Mouse (Mus musculus): ENCODE measurements around the gene Inca1.

- TF ChIP-seq CTCF (IDR thresholded peaks at IDR 0.05; ENCODE audit: borderline replicate concordance, insufficient read depth, low read length) (peak; percentile 38; the same call in 1 of the 2 replicates), POLR2A (IDR thresholded peaks at IDR 0.05; ENCODE audit: low read depth, low read length) (peak; percentile 88)
Measured at GRCm38 (mm10) chr11:70687601-70688199, 12.3 kb downstream of the Inca1 start, which contains the start of gene Camta2.
